Mouse (Mus musculus) MEL (cell line): Measurements from ENCODE around the gene Nkain2.

Experiments
- CTCF ChIP-seq, 3 experiments: IDR thresholded peaks in 2 of 3; conservative IDR thresholded peaks in 1 of 3; 2 replicates each; pipeline ENCODE4 v1.5.1; 2011 to 2012; ENCODE audit warnings: low read length in 3 of 3, low read depth in 2 of 3, mild to moderate bottlenecking in 2 of 3, improper control_type of control experiment in 1 of 3, inconsistent platforms in 1 of 3, mixed read lengths in 1 of 3, moderate library complexity in 1 of 3; ENCODE audit not compliant: control insufficient read depth in 1 of 3, insufficient read depth in 1 of 3, poor library complexity in 1 of 3, severe bottlenecking in 1 of 3
- GATA1 ChIP-seq: IDR thresholded peaks from 2 replicates; pipeline ENCODE4 v1.6.1; 2011; ENCODE audit warnings: low read depth, low read length, improper control_type of control experiment
- POLR2A ChIP-seq, 2 experiments: IDR thresholded peaks; 2 replicates each; pipeline ENCODE4 v1.6.1; 2011 to 2012; ENCODE audit warnings: low read length in 2 of 2, mild to moderate bottlenecking in 2 of 2, control low read depth in 1 of 2, improper control_type of control experiment in 1 of 2, low read depth in 1 of 2, moderate library complexity in 1 of 2; ENCODE audit not compliant: control insufficient read depth in 1 of 2, insufficient read depth in 1 of 2, poor library complexity in 1 of 2
- SMC3 ChIP-seq: IDR thresholded peaks from 2 replicates; pipeline ENCODE4 v1.6.1; 2011; ENCODE audit warnings: low read depth, low read length, improper control_type of control experiment
- TAL1 ChIP-seq: IDR thresholded peaks from 2 replicates; pipeline ENCODE4 v1.6.1; 2012; ENCODE audit warnings: mild to moderate bottlenecking, inconsistent platforms, low read length, moderate library complexity, mixed read lengths
- TBP ChIP-seq: IDR thresholded peaks from 2 replicates; pipeline ENCODE4 v1.8.0; 2011; ENCODE audit warnings: low read depth, low read length, improper control_type of control experiment
- USF1 ChIP-seq: IDR thresholded peaks from 2 replicates; pipeline ENCODE4 v1.6.1; 2014; ENCODE audit warnings: low read depth, mild to moderate bottlenecking, inconsistent platforms, low read length, improper control_type of control experiment, moderate library complexity

- TF ChIP-seq SMC3 (no peak), POLR2A (IDR thresholded peaks at IDR 0.05; ENCODE audit: control insufficient read depth in 1 of 2, insufficient read depth in 1 of 2, low read depth in 1 of 2, low read length in 2 of 2, poor library complexity in 1 of 2) (no peak), CTCF (IDR thresholded peaks at IDR 0.05 in 2 of 3, conservative IDR thresholded peaks at IDR 0.05 in 1 of 3; ENCODE audit: control insufficient read depth in 1 of 3, insufficient read depth in 1 of 3, low read depth in 2 of 3, low read length in 3 of 3, poor library complexity in 1 of 3, severe bottlenecking in 1 of 3) (no peak), TAL1 (no peak), TBP (no peak), USF1 (no peak), GATA1 (no peak)
Observed at GRCm38 (mm10) chr10:31873323-31873895, 1016.9 kb downstream of the Nkain2 start.
